Mouse (Mus musculus) T-helper 1 cell (primary cell): ENCODE measurements around the gene Gm5726.
"Not testable (repeated sequence)": the region's sequence is repeated elsewhere in the genome, so short reads cannot be mapped to it uniquely, and the experiment has no call there.

Source experiments
- in situ Hi-C: fragments of 300-600 bp; cut with MboI, MseI; formaldehyde crosslinking; loops from one replicate; pipeline ENCODE4 v1.15.1; 2025; ENCODE audit warnings: high pct_unique_total_duplicates

Gene Gm5726

GRCm38 (mm10) chr7:20545657-20546056, at the start of gene Gm5726:
TSS of gene Gm5726 (minus strand) at chr7:20545757.
- in situ Hi-C loops = not testable (repeated sequence)

- in situ Hi-C loops = not testable (repeated sequence)
These were observed 30.6 kb upstream of the Gm5726 start, which contains the start of gene Gm4141 for GRCm38 (mm10) chr7:20576141-20576540. TSS of gene Gm4141 (minus strand) at chr7:20576241.

- in situ Hi-C loops = not testable (repeated sequence)
These were observed 12.0 kb downstream of the Gm5726 start, which contains the start of gene Vmn1r104 for GRCm38 (mm10) chr7:20533537-20533936. TSS of gene Vmn1r104 (plus strand) at chr7:20533837.

DNA sequence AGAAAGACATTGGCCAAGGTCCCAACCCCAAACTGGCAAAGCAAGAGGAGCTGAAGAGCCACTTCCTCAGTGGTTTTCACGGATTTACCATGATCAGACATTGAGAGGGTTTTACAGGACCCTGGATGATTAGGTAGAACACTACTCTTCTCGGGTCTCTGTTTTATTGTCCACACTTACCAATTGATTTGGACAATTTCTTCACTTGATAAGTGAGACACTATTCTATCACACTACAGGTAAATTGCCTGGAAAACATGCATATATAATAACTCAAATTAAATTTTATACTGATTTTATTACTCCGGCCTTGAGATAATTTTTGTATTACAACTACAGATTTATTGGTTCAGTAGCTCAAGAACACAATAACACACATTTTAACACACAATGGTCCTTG, 35.1 kb downstream of the Gm5726 start, which contains the start of gene Vmn1r103:
Gene Vmn1r103, minus strand, starts transcription at position 101 of the 400 bp plus-strand sequence.
- in situ Hi-C loops = not testable (repeated sequence)
